Mouse (Mus musculus): ENCODE data around the gene Rnf217. TPM values are rescaled to one million over a fixed set of nuclear protein-coding genes. Genes with fewer than 3 reads are reported as not detected.

Gene Rnf217
- total RNA-seq, 2 experiments from 2014 or later = 6.7 to 6.9 TPM

- no peak for DNase-seq (ENCODE audit: low spot score in 2 of 2)
- no peak overlapping the region for H3K27ac ChIP-seq
- TF ChIP-seq CTCF (conservative IDR thresholded peaks at IDR 0.05) = no peak
- no peak overlapping the region for H3K4me3 ChIP-seq
Observed at GRCm38 (mm10) chr10:31544149-31544942, 64.6 kb downstream of the Rnf217 start.

- no peak overlapping the region for H3K27ac ChIP-seq
- TF ChIP-seq CTCF (conservative IDR thresholded peaks at IDR 0.05) = no peak
- H3K4me3 ChIP-seq = no peak overlapping the region
- no peak for DNase-seq (ENCODE audit: low spot score in 2 of 2)
Observed at GRCm38 (mm10) chr10:31540518-31540917, 68.5 kb downstream of the Rnf217 start.

GRCm38 (mm10) chr10:31539351-31539750 lies 69.6 kb downstream of the Rnf217 start:
- no peak for DNase-seq (ENCODE audit: low spot score in 2 of 2)
- no peak for TF ChIP-seq CTCF (conservative IDR thresholded peaks at IDR 0.05)
- H3K4me3 ChIP-seq = no peak overlapping the region
- no peak overlapping the region for H3K27ac ChIP-seq

DNA sequence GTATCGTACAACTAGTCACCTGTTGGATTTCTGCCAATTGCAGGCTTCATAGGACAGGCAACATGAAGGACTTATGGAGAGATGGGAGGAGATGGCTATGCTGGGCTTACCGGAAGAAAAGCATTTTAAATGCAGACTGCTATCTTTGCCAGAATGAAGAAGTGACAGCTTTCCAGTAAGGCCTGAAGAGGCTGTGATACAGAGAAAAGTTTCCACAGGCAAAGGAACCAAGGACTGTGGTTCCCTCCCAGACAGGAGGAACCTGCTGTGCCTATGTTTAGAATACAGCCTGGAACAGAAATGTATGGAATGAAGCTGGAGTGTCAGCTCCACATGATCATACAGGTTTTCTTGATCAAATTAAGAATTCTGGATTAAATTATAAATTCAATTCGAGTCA lies 70.3 kb downstream of the Rnf217 start:
- Histone ChIP-seq H3K4me3 (no peak overlapping the region), H3K27ac (no peak overlapping the region)
- no peak for TF ChIP-seq CTCF (conservative IDR thresholded peaks at IDR 0.05)
- no peak for DNase-seq (ENCODE audit: low spot score in 2 of 2)

GRCm38 (mm10) chr10:31538243-31538642 lies 70.7 kb downstream of the Rnf217 start:
- no peak for DNase-seq (ENCODE audit: low spot score in 2 of 2)
- Histone ChIP-seq H3K27ac (no peak overlapping the region), H3K4me3 (no peak overlapping the region)
- no peak for TF ChIP-seq CTCF (conservative IDR thresholded peaks at IDR 0.05)

DNA sequence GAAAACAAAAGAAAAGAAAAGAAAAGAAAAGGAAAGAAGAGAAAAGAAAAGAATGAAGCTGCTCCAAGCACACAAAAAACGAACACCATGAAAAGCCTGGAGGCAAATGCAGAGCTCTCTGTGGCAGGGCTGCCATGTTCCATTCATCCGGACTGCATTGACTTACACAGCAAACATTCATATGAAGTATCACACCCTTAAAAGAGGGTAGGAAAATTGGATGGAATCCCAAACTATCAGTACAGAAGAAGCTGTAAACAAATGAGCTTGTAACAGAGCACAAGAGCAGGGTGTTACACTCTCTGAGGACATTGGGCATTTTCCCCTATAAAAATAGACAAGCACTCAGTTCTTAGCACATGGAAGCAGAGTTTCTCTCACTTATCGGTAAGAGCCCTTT lies 71.8 kb downstream of the Rnf217 start:
- H3K27ac ChIP-seq = no peak overlapping the region
- no peak for TF ChIP-seq CTCF (conservative IDR thresholded peaks at IDR 0.05)
- H3K4me3 ChIP-seq = no peak overlapping the region
- no peak for DNase-seq (ENCODE audit: low spot score in 2 of 2)

GRCm38 (mm10) chr10:31535046-31535445 lies 73.9 kb downstream of the Rnf217 start:
- H3K4me3 ChIP-seq = no peak overlapping the region
- TF ChIP-seq CTCF (conservative IDR thresholded peaks at IDR 0.05) = no peak
- H3K27ac ChIP-seq = no peak overlapping the region
- no peak for DNase-seq (ENCODE audit: low spot score in 2 of 2)

DNA sequence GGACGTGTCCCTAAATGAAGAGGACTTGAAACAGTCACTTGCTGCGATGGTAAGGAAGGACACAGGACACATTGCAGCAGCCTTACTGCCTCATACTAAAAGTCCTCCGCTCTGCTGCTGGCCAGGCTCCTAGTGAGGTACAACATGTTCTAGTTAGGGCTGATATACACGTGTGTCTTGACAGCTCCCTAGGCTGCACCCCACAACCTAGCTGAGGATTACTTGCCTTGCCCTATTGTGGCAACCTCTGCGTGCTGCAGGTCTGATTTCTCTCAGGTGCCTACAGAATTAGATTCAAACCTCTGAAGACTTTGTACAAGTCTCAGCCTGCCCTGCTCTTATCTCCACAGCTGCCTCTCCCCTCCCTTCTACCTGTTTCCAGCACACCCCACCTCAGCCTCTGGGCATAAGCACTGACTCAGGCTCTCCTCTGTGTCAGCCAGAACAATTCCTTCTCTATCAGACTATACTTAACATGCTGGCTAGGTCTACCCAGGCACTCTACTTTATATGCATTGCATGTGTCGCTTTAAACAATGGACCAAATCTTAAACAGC lies 75.6 kb downstream of the Rnf217 start:
- H3K27ac ChIP-seq = no peak overlapping the region
- DNase-seq (ENCODE audit: low spot score in 2 of 2) = no peak
- H3K4me3 ChIP-seq = no peak overlapping the region
- TF ChIP-seq CTCF (conservative IDR thresholded peaks at IDR 0.05) = no peak

DNA sequence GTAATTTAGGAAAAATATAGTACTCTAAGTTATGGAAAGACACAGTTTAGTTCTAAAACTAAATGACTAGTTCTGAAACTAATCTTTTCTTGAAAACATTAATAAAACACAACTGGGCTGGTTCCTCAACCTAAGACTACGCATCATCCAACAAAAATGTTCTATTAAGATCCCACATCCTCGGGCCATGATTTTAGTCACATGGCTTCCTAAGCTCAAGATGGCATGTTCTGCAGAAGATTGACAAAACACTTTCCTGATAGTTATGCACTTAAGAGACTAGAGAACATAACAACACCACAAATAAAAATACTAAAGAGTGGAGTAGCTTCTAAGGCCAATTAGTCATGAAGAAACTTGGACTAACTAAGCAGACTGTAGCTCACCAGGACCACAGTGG lies 76.2 kb downstream of the Rnf217 start:
- H3K4me3 ChIP-seq = no peak overlapping the region
- DNase-seq (ENCODE audit: low spot score in 2 of 2) = no peak
- no peak overlapping the region for H3K27ac ChIP-seq
- TF ChIP-seq CTCF (conservative IDR thresholded peaks at IDR 0.05) = no peak

- H3K4me3 ChIP-seq = no peak overlapping the region
- no peak for DNase-seq (ENCODE audit: low spot score in 2 of 2)
- TF ChIP-seq CTCF (conservative IDR thresholded peaks at IDR 0.05) = no peak
- H3K27ac ChIP-seq = no peak overlapping the region
Observed at GRCm38 (mm10) chr10:31528297-31528984, 80.5 kb downstream of the Rnf217 start.

- TF ChIP-seq CTCF (conservative IDR thresholded peaks at IDR 0.05) = no peak
- DNase-seq (ENCODE audit: low spot score in 2 of 2) = no peak
- H3K27ac ChIP-seq = no peak overlapping the region
- H3K4me3 ChIP-seq = no peak overlapping the region
Observed at GRCm38 (mm10) chr10:31525705-31526104, 83.3 kb downstream of the Rnf217 start.

DNA sequence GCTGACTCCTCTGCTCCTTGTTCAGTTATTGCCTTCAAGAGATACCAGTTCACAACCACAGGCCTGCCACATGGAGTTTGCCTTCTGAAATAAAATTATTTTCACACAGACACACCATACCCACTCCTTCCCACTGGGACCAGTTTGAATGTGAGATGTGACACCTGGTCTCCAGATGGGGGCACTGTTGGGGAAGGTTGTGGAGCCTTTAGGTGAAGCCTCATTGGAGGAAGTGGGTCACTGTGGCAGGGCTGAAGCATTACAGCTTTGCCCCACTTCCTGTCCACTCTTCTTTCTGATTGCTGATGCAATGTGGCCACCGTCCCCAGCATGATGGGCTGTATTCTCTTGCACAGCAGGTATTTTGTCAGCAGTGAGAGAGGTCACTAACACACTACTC lies 89.6 kb downstream of the Rnf217 start:
- DNase-seq (ENCODE audit: low spot score in 2 of 2) = no peak
- no peak overlapping the region for H3K27ac ChIP-seq
- peak; percentile 62 for TF ChIP-seq CTCF (conservative IDR thresholded peaks at IDR 0.05)
- no peak overlapping the region for H3K4me3 ChIP-seq

DNA sequence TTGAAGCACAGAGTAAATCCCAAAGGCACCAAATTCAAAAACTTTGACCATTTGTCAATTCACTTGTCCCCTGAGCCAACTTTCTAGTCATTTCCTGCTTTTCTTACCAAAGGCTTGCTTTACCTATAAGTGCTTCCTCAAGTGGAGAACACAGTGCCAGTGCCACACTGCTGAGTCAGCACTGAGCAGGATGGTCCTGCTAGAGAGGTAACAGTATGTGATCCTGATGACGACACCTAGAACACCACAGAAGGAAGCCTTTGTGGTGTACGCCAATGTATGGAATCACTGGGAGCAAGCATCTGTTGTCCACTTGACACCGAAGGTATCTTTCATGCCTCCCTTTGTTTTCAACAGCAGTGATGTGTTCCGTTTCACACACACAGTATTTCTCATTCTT lies 90.8 kb downstream of the Rnf217 start:
- Histone ChIP-seq H3K4me3 (no peak overlapping the region), H3K27ac (no peak overlapping the region)
- TF ChIP-seq CTCF (conservative IDR thresholded peaks at IDR 0.05) = no peak
- no peak for DNase-seq (ENCODE audit: low spot score in 2 of 2)

Measured in layer of hippocampus, adult 2 months (tissue).